Mouse (Mus musculus): ENCODE measurements around the gene Rhot2. TPM values are rescaled to one million over a fixed set of nuclear protein-coding genes. Genes with fewer than 3 reads are reported as not detected.

Gene Rhot2
- polyA plus RNA-seq, 1 experiment: 48.3 TPM

- Histone ChIP-seq H3K79me2 (ENCODE audit: control insufficient read depth, insufficient read depth) (peaks cover 19% of the 10 kb centered on the region), H3K36me3 (ENCODE audit: control insufficient read depth, insufficient read depth) (no peaks in the 10 kb centered on the region), H3K4me2 (ENCODE audit: low read depth) (no peak overlapping the region), H3K4me3 (no peak overlapping the region), H3ac (ENCODE audit: control insufficient read depth, insufficient read length) (no peak overlapping the region), H3K27me3 (ENCODE audit: control insufficient read depth, insufficient read depth, insufficient read length) (no peaks in the 10 kb centered on the region)
- TF ChIP-seq E2F4 (IDR thresholded peaks at IDR 0.05; ENCODE audit: insufficient read depth) (no peak), TCF3 (IDR thresholded peaks at IDR 0.05; ENCODE audit: insufficient read length, low read depth) (no peak), MYOG (IDR thresholded peaks at IDR 0.05; ENCODE audit: control insufficient read depth in 1 of 3, insufficient read depth in 1 of 3, insufficient read length in 2 of 3, low read depth in 2 of 3) (no peak), CEBPB (IDR thresholded peaks at IDR 0.05; ENCODE audit: insufficient read depth, poor library complexity, severe bottlenecking) (no peak), USF1 (IDR thresholded peaks at IDR 0.05; ENCODE audit: low read depth) (no peak), POLR2A (IDR thresholded peaks at IDR 0.05; ENCODE audit: insufficient read length, low read depth) (no peak)
These were observed 17.6 kb downstream of the Rhot2 start for GRCm38 (mm10) chr17:25827011-25827410.

- Histone ChIP-seq H3K27me3 (ENCODE audit: control insufficient read depth, insufficient read depth, insufficient read length) (no peaks in the 10 kb centered on the region), H3K4me3 (no peak overlapping the region), H3K36me3 (ENCODE audit: control insufficient read depth, insufficient read depth) (no peaks in the 10 kb centered on the region), H3K4me2 (ENCODE audit: low read depth) (no peak overlapping the region), H3K79me2 (ENCODE audit: control insufficient read depth, insufficient read depth) (peaks cover 10% of the 10 kb centered on the region), H3ac (ENCODE audit: control insufficient read depth, insufficient read length) (no peak overlapping the region)
- no peak for TF ChIP-seq USF1 (IDR thresholded peaks at IDR 0.05; ENCODE audit: low read depth)
- no peak for TF ChIP-seq SRF (IDR thresholded peaks at IDR 0.05; ENCODE audit: control insufficient read depth, insufficient read length, low read depth)
- TF ChIP-seq REST (IDR thresholded peaks at IDR 0.05; ENCODE audit: insufficient read depth, insufficient read length): no peak
- TF ChIP-seq MYOG (IDR thresholded peaks at IDR 0.05; ENCODE audit: control insufficient read depth in 1 of 3, insufficient read depth in 1 of 3, insufficient read length in 2 of 3, low read depth in 2 of 3): no peak
- TF ChIP-seq POLR2AphosphoS2 (IDR thresholded peaks at IDR 0.05; ENCODE audit: insufficient read length, low read depth): no peak
- no peak for TF ChIP-seq CEBPB (IDR thresholded peaks at IDR 0.05; ENCODE audit: insufficient read depth, poor library complexity, severe bottlenecking)
- TF ChIP-seq TCF3 (IDR thresholded peaks at IDR 0.05; ENCODE audit: insufficient read length, low read depth): no peak
- no peak for TF ChIP-seq TCF12 (IDR thresholded peaks at IDR 0.05; ENCODE audit: insufficient read depth, poor library complexity, severe bottlenecking)
- no peak for TF ChIP-seq MYOD1 (IDR thresholded peaks at IDR 0.05; ENCODE audit: control insufficient read depth in 1 of 3, insufficient read length in 2 of 3, low read depth in 2 of 3)
- TF ChIP-seq MAX (IDR thresholded peaks at IDR 0.05; ENCODE audit: low read depth): no peak
- TF ChIP-seq POLR2A (IDR thresholded peaks at IDR 0.05; ENCODE audit: insufficient read length, low read depth): no peak
These were observed 18.6 kb downstream of the Rhot2 start for GRCm38 (mm10) chr17:25825984-25826570.

GRCm38 (mm10) chr17:25825311-25825710, 19.3 kb downstream of the Rhot2 start:
- Histone ChIP-seq H3ac (ENCODE audit: control insufficient read depth, insufficient read length) (no peak overlapping the region), H3K4me3 (no peak overlapping the region), H3K36me3 (ENCODE audit: control insufficient read depth, insufficient read depth) (no peaks in the 10 kb centered on the region), H3K4me2 (ENCODE audit: low read depth) (no peak overlapping the region), H3K79me2 (ENCODE audit: control insufficient read depth, insufficient read depth) (peaks cover 6% of the 10 kb centered on the region), H3K27me3 (ENCODE audit: control insufficient read depth, insufficient read depth, insufficient read length) (no peaks in the 10 kb centered on the region)
- TF ChIP-seq MAX (IDR thresholded peaks at IDR 0.05; ENCODE audit: low read depth) (no peak), USF1 (IDR thresholded peaks at IDR 0.05; ENCODE audit: low read depth) (no peak), SRF (IDR thresholded peaks at IDR 0.05; ENCODE audit: control insufficient read depth, insufficient read length, low read depth) (no peak), MYOG (IDR thresholded peaks at IDR 0.05; ENCODE audit: control insufficient read depth in 1 of 3, insufficient read depth in 1 of 3, insufficient read length in 2 of 3, low read depth in 2 of 3) (no peak), POLR2A (IDR thresholded peaks at IDR 0.05; ENCODE audit: insufficient read length, low read depth) (no peak), MYOD1 (IDR thresholded peaks at IDR 0.05; ENCODE audit: control insufficient read depth in 1 of 3, insufficient read length in 2 of 3, low read depth in 2 of 3) (no peak), REST (IDR thresholded peaks at IDR 0.05; ENCODE audit: insufficient read depth, insufficient read length) (no peak), POLR2AphosphoS2 (IDR thresholded peaks at IDR 0.05; ENCODE audit: insufficient read length, low read depth) (no peak), E2F4 (IDR thresholded peaks at IDR 0.05; ENCODE audit: insufficient read depth) (no peak), TCF12 (IDR thresholded peaks at IDR 0.05; ENCODE audit: insufficient read depth, poor library complexity, severe bottlenecking) (no peak), CEBPB (IDR thresholded peaks at IDR 0.05; ENCODE audit: insufficient read depth, poor library complexity, severe bottlenecking) (no peak), TCF3 (IDR thresholded peaks at IDR 0.05; ENCODE audit: insufficient read length, low read depth) (no peak)

- TF ChIP-seq MAX (IDR thresholded peaks at IDR 0.05; ENCODE audit: low read depth) (no peak), CEBPB (IDR thresholded peaks at IDR 0.05; ENCODE audit: insufficient read depth, poor library complexity, severe bottlenecking) (no peak), SRF (IDR thresholded peaks at IDR 0.05; ENCODE audit: control insufficient read depth, insufficient read length, low read depth) (no peak), MYOD1 (IDR thresholded peaks at IDR 0.05; ENCODE audit: control insufficient read depth in 1 of 3, insufficient read length in 2 of 3, low read depth in 2 of 3) (no peak), E2F4 (IDR thresholded peaks at IDR 0.05; ENCODE audit: insufficient read depth) (no peak), POLR2A (IDR thresholded peaks at IDR 0.05; ENCODE audit: insufficient read length, low read depth) (no peak), REST (IDR thresholded peaks at IDR 0.05; ENCODE audit: insufficient read depth, insufficient read length) (no peak), TCF3 (IDR thresholded peaks at IDR 0.05; ENCODE audit: insufficient read length, low read depth) (no peak), MYOG (IDR thresholded peaks at IDR 0.05; ENCODE audit: control insufficient read depth in 1 of 3, insufficient read depth in 1 of 3, insufficient read length in 2 of 3, low read depth in 2 of 3) (no peak), TCF12 (IDR thresholded peaks at IDR 0.05; ENCODE audit: insufficient read depth, poor library complexity, severe bottlenecking) (no peak), USF1 (IDR thresholded peaks at IDR 0.05; ENCODE audit: low read depth) (no peak), POLR2AphosphoS2 (IDR thresholded peaks at IDR 0.05; ENCODE audit: insufficient read length, low read depth) (no peak)
- Histone ChIP-seq H3K79me2 (ENCODE audit: control insufficient read depth, insufficient read depth) (peaks cover 5% of the 10 kb centered on the region), H3K27me3 (ENCODE audit: control insufficient read depth, insufficient read depth, insufficient read length) (no peaks in the 10 kb centered on the region), H3K4me2 (ENCODE audit: low read depth) (peak overlapping the region; percentile 88), H3K36me3 (ENCODE audit: control insufficient read depth, insufficient read depth) (no peaks in the 10 kb centered on the region), H3K4me3 (peak overlapping the region; percentile 32), H3ac (ENCODE audit: control insufficient read depth, insufficient read length) (no peak overlapping the region)
These were observed 20.1 kb downstream of the Rhot2 start for GRCm38 (mm10) chr17:25824362-25825142.
